Mouse (Mus musculus): ENCODE measurements around the gene Spaca6.

Spaca6 gene

GRCm38 (mm10) chr17:17843534-17844261 is 16.7 kb downstream of the Spaca6 start:
- intact Hi-C loops (cut with DNase I) = loop anchor here (2.0 kb wide), 1 partner anchor 53 kb away; no protein-coding TSS in a partner anchor

DNA sequence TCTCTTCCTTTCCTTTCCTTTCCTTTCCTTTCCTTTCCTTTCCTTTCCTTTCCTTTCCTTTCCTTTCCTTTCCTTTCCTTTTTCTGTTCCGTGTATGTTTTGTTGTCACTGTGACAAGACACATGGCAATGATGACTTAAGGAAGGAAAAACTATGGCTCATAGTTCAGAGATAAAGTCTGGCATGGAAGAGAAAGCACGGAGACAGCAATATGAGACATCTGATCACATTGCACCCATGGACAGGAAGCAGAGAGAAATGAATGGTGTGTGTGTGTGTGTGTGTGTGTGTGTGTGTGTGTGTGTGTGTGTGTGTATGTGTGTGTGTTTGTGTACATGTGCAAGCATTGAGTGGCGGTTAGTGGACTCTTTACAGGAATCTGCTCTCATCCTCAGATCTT is 17.6 kb downstream of the Spaca6 start:
- intact Hi-C loops (cut with DNase I) = loop anchor here (2.0 kb wide), 1 partner anchor 52 kb away; no protein-coding TSS in a partner anchor

- intact Hi-C loops (cut with DNase I) = loop anchor here (2.0 kb wide), 1 partner anchor 51 kb away; no protein-coding TSS in a partner anchor
These were observed 18.4 kb downstream of the Spaca6 start for GRCm38 (mm10) chr17:17845187-17846027.

GRCm38 (mm10) chr17:17848988-17849387 is 22.0 kb downstream of the Spaca6 start:
- intact Hi-C loops (cut with DNase I) = no loop called here

DNA sequence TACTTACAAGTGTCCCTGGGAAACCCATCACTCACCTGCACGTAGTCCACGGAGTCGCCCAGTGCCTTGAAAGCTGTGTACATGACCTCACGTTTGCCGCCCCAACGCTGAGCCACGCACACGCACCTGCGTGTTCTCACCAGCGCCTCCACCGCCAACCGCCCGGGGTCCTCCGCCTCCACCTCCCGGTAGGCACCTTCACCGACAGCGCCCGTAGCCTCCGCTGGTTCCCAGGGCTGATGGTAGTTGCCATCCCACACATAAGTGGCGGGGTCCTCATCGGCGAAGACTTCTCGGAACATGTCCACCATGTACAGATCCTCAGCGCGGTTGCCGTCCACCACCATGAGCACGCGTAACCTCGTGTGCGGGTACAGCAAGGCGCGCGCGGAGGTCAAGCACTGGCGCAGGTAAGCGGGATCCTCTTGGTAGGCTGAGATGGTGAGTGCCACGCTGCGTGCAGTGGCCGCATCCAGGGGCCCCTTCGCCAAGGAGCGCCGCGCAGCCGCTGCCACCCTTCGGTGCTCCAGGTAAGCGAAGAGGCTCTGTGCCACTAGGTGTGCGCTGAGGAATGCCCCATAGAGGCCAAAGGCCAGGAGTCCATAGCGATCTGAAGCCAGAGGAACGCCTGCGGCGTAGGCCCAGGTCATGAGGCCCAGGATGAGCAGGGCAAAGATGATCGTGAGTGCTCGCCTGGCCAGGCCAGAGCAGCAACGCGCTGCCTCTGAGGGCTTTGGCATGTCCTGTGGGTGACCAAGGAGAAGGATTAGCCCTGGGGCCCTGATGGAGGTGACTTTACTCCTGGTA is 23.2 kb downstream of the Spaca6 start:
- intact Hi-C loops (cut with DNase I) = no loop called here

DNA sequence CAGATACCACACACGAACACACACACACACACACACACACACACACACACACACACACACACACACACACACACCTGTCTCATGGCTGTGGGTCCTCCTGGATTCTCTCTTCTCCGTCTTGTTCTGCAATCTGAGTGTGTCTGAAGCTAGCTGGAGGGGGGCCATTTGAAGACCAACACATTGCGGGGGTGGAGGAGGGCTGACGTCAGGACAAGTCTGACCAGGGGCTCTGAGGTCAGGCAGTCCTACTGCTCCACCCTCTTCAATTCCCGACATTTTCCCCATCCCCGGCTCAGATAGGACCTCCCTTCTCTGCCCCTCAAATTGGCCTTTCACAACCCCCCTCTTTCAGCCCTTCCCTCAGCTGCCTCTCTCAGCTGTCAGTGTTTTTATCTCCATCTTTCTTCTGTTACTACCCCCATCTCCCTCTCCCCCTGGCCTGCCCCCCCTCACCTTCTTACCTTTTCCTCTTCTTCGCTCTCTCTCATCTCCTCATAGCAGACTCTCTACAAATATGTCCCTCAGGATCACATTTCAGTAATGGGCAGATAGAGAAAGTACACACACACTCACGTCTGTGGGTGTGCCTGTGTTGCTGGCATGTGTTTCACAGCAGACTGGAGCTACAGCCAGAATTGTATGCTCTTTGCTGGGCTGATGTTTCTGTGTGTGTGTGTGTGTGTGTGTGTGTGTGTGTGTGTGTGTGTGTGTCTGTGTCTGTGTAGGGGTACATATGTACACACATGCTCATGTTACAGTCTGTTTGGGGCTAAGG is 28.3 kb downstream of the Spaca6 start, which contains the start of gene Has1:
Has1 (minus strand) TSS at position 142 of the 775 bp plus-strand sequence.
- intact Hi-C loops (cut with DNase I) = no loop called here

DNA sequence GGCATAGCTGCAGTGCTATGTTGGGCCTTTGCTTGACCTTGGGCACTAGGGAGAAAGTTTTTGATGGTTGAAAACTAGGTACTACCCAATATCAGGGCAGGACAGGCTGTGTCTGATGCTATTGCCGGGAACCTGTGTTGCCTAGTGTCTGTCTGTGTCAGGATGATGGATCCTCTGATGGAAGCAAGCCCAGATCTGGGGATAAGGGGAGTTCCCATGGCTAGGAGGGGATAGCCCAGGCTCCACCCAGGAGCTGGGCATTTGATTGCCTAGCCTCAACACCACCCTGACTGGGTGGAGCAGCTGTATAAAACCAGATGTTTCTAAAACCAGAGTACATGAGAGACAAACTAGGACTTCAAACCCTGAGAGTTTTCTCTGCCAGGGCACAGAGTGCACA is 29.7 kb downstream of the Spaca6 start:
- intact Hi-C loops (cut with DNase I) = no loop called here

- intact Hi-C loops (cut with DNase I) = no loop called here
These were observed 30.5 kb downstream of the Spaca6 start for GRCm38 (mm10) chr17:17857446-17857845.

DNA sequence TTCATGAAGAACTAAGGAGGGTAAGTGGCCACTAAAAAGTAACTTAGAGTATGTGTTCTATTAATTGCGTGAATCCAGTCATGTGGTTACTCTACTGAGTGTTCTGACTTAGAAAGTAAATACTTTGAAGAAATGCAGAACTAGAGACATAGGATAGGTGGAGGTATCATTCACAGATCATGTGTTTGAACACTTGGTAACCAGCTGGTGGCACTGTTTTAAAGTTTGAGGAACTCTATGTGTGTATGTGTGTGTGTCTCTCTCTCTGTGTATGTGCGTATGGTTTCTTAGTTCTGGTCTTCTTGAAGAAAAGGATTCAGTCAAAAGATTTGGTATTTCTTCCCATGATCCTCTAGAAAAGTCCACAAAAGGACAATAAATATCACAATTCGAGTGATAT is 33.2 kb downstream of the Spaca6 start:
- intact Hi-C loops (cut with DNase I) = no loop called here

- intact Hi-C loops (cut with DNase I) = no loop called here
These were observed 35.4 kb downstream of the Spaca6 start for GRCm38 (mm10) chr17:17862360-17862759.

- intact Hi-C loops (cut with DNase I) = no loop called here
These were observed 38.2 kb downstream of the Spaca6 start for GRCm38 (mm10) chr17:17865168-17865567.

GRCm38 (mm10) chr17:17866801-17867469 is 40.0 kb downstream of the Spaca6 start:
- intact Hi-C loops (cut with DNase I) = no loop called here

DNA sequence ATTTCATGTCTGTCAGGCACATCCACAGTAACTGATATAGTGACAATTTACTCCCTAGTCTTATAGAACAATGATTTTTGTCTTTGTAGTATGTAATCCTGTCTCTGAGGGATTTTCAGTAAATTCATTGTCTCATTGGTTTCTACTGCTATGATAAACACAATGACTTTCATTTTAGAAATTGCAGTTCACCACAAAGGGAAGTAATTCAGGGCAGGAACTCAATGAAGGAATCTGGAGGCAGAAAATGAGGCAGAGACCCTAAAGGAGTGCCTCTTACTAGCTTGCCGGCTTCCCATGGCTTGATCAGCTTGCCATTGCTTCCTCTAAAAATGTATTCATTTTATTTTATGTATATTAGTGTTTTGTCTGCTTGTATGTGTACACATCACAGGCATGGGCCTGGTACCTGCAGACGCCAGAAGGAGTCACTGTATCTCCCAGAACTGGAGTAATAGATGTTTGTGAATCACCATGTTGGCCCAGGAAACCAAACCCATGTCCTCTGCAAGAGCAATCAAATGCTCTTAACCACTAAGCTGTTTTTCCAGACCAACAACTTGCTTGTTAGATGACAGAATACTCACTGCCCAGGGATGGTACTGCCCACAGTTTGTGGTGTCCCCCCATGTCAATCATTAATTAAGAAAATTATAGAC is 44.1 kb downstream of the Spaca6 start:
- intact Hi-C loops (cut with DNase I) = no loop called here

DNA sequence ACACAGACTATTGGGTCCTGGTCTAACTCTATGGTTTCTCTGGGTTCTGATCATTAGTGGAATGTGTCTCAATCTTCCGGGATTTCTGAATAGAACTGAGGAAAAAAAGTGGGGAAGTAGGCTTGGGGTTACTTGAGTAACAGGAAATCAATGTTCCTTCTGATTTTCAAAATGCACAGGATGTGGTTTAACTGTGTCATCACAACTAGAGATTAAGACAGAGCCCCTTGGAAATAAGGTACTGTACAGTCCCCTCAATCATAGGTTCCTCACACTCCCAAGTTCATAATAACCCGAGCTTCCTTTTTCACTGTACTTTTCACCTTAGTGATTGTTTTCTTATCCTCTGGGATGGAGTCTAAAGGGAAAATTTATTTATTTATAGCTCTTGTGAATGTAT is 44.7 kb downstream of the Spaca6 start:
- intact Hi-C loops (cut with DNase I) = no loop called here

DNA sequence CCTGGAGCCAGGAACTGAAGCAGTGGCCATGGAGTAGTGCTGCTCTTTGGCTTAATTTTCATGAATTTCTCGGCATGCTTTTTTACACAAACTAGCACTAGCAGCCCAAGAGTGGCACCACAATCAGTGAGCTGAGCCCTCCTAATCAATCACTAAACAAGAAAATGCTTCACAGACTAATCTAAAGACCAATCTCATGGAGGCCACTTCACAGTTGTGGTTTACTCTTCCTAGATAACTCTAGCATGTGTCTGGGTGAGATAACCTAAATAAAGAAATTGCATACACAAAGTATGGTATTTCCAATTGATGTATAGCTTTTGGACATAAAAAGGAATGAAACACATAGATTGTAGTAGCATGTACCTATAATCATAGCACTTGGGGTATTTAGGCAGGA is 52.4 kb downstream of the Spaca6 start:
- intact Hi-C loops (cut with DNase I) = no loop called here

DNA sequence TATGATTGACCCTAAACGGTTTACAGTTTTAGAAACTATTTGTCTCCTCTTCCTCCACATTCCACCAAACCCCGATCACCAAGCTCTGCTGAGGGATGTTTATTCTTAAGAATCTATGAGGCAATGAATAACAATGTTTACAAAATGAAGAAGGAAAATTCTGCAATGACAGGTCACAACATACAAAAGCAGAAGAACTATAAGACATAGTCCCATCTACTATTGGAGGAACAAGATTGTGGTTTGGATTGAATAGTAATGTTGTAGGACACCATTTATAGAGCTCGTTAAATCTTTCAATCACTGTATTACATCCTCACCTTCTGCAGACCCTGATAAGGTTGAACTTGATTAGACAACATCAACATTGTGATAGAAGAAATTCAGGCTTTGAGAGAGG is 55.7 kb downstream of the Spaca6 start:
- intact Hi-C loops (cut with DNase I) = no loop called here

DNA sequence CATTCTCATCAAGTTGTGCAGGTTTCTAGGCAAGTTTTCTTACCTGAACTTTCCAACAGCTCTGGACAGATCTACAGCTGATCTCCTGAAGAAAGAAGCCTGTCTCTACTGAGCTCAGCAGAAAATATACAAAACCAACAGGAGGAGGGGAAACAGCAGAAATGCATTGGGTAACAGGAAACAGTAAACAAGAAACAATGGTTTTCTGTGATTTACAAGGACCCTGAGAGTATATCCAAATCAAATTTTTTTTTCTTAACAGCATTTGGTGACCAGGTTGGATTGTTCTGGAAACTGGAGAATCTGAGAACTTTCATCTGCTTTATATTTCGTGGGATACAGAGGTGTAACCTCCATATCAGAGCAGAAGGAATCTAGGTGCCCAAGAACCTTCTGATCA is 56.9 kb downstream of the Spaca6 start, which contains the start of gene Fpr1:
Fpr1 (minus strand) TSS at position 101 of the 400 bp plus-strand sequence.
- intact Hi-C loops (cut with DNase I) = no loop called here

DNA sequence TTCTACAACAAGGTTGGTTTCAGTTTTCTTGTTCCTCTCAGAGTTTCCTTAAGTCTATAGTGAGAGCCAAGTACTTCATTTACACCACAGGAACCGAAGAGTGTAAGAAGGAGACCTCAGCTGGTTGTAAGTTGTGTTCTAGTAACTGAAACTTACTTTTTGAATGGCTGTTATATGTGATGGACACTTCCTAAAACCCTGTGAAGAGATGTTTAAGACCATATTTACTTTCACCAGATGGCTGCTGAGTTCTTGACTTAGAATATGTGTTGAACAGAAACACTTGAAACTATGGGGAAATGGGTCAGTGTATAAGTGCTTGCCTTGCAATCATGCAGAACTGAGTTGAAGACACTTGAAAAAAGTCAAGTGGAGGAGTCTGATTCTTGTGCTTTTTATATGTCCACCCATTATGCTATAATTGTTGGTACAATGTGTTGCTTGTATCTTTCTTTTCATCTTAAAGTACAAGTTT is 60.9 kb downstream of the Spaca6 start, which contains the start of the genes Fpr2 and Fpr3:
Fpr2 (plus strand) TSS at position 51 of the 475 bp plus-strand sequence.
Fpr3 (plus strand) TSS at position 79 of the 475 bp plus-strand sequence.
- intact Hi-C loops (cut with DNase I) = no loop called here
